Mouse (Mus musculus) splenic B cell, adult 2 months (primary cell): Measurements from ENCODE around the gene Lonp2.

ENCODE experiments used
- DNase-seq: peaks from one replicate; pipeline ENCODE4 v3.0.0-alpha.2; 2011; ENCODE audit warnings: low read depth, low spot score
- H3K27me3 ChIP-seq: 2 replicates; pipeline ENCODE4 v1.6.1; 2012; ENCODE audit warnings: mild to moderate bottlenecking, low read length, moderate library complexity, mixed read lengths; ENCODE audit not compliant: control insufficient read depth, poor library complexity, insufficient read depth, severe bottlenecking
- H3K36me3 ChIP-seq: 2 replicates; pipeline ENCODE4 v1.6.1; 2012; ENCODE audit warnings: mild to moderate bottlenecking, low read length, moderate library complexity, mixed read lengths; ENCODE audit not compliant: control insufficient read depth, poor library complexity, insufficient read depth, severe bottlenecking

The Lonp2 gene

DNA sequence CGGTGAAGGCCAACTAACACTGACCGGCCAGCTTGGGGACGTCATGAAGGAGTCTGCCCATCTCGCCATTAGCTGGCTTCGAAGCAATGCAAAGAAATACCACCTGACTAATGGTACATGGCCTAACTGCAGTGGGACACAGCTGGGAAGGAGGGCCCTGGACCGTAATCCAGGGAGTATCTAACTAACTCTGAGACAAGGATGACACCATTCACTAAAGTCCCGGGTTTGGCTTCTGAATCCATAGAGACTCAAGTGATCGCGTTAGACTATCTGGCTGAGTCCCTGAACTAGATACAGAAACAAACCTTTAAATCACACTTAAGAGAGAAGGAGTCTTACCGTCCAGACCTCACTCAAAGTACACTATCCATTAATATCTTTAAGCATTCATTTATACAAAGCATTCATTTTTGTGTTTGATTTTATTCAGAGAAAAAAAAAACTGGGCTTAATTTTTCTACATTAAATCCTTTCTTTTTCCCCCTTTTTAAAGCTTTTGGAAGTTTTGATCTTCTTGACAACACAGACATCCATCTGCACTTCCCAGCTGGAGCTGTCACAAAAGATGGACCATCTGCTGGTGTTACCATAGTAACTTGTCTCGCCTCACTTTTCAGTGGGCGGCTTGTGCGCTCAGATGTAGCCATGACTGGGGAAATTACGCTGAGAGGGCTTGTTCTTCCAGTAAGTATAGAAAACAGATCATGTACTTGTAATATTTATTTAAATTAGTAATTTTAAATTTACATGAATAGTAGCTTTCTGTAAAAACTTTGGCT, 89.8 kb downstream of the Lonp2 start:
- no peak for DNase-seq
- peaks cover 21% of the 10 kb centered on the region; the same call in 1 of the 2 replicates for H3K36me3 ChIP-seq
- H3K27me3 ChIP-seq: no peaks in the 10 kb centered on the region

DNA sequence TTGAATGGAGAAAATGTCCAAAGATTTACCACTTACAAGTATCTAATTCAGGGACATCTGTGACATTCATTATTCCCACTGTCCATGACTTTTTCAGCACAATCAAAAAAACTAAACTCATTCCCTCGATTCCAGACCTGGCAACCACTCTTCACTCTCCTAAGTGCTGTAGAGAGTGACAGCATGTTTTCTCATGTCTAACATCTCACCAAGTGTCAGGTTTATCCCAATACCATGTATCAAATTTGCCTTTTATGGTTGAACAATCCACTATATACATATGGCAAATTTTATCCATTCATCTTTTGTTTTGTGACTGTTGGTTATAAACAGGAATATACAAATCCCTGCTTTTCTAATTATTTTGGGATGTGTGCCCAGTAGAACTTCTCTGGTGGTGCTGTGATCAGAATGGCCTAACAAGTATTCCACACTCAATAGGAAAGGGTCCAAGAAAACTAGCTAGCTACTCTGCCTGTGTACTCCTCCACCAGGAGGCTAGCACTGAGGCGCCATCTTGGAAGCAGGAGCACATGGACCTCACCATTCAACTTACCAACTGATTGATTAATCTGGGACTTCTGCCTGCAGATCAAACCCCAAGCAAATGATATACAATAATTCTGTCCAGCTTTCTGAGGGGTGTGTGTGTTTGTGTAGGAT, 94.6 kb downstream of the Lonp2 start:
- H3K36me3 ChIP-seq: peaks cover 8% of the 10 kb centered on the region; the same call in 1 of the 2 replicates
- no peaks in the 10 kb centered on the region for H3K27me3 ChIP-seq
- DNase-seq: no peak

DNA sequence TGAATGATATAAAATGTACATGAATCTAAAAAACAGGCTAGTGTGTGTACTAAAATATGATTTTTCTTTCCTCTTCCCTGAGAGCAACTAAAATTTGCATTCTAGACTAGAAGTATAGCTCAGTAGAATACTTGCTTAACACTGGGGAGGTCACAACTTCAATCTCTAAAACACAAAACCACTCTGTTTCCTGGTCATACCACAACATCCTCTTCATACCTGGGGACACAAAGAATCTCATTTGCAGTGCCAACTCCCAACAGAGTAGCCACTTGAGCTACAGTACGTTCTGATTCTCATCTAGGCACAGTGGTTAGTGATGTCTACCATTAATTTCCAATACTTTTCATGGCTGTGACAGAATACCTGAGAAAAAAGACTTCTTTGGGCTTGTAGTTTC, 95.5 kb downstream of the Lonp2 start:
- DNase-seq: peak; percentile 26
- Histone ChIP-seq H3K27me3 (no peaks in the 10 kb centered on the region), H3K36me3 (peaks cover 7% of the 10 kb centered on the region; the same call in 1 of the 2 replicates)

DNA sequence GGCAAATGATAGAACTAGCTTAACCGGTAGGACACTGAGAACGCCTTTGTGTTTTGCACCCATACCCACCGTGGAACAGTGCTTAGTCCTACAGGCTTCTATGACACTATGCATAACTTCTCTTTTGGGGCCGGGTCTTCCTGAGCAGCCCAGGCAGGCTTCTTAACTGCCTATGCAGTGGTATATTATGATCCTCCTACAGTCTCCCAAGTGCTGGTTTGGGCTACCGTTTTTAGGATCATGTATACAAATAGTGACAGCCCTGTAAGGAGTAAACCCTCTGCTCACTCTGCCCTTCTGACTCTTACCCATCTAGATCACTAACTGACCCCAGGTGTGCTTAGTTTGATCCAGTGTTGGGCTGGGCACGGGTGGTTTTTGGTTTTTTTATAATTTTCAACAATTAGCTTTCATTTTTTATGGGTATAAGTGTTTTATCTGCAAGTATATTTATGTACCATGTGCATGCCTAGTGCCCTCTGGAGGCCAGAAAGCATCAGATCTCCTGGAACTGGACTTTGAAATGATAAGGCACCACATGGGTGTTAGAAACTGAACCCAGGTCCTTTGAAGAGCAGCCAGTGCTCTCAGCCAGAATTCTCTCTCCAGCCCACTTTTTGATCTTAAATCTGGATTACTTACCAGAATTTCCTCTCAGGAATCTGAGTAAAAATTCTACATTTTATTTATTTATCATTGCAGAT, 97.1 kb downstream of the Lonp2 start:
- Histone ChIP-seq H3K27me3 (no peaks in the 10 kb centered on the region), H3K36me3 (peaks cover 5% of the 10 kb centered on the region; the same call in 1 of the 2 replicates)
- DNase-seq: peak; percentile 22

DNA sequence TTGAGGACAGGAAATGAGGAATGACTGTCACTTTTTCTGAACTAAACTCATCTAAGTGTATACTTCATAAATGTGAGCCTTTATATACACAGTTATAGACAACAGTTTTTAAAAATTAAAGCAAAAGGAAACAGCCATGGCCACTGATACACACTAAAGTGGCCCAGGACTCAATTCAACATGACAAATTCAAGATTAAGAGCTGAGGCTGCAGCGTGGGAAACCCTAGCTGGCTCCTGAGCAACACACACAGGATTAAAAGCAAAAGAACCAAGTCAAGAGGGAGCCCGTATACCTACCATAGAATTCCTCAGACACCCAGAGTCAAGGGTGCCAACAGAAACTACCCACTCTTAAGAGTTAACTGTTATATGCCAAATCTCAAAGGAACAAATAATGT, 97.6 kb downstream of the Lonp2 start:
- H3K27me3 ChIP-seq: no peaks in the 10 kb centered on the region
- peaks cover 2% of the 10 kb centered on the region; the same call in 1 of the 2 replicates for H3K36me3 ChIP-seq
- DNase-seq: no peak

DNA sequence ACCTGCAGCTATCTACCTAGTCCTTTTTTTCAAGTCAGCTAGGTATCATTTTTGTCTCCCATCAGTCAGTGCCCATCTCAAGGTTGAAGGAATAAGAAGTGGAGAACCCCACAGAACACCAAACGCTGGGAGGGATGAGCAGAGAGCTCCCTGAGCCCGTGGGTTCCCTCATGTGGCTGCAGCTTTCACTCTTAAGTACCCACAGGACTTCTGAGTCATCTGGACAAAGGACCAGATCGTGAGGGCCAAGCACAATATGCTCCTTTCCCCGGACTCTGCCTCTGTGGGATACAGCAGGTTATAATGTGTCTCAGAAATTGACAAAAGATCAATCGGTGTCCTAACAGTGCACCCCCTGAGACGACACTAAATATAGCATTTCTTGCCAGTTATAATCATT, 103.1 kb downstream of the Lonp2 start:
- H3K36me3 ChIP-seq: no peaks in the 10 kb centered on the region
- DNase-seq: no peak
- no peaks in the 10 kb centered on the region for H3K27me3 ChIP-seq

DNA sequence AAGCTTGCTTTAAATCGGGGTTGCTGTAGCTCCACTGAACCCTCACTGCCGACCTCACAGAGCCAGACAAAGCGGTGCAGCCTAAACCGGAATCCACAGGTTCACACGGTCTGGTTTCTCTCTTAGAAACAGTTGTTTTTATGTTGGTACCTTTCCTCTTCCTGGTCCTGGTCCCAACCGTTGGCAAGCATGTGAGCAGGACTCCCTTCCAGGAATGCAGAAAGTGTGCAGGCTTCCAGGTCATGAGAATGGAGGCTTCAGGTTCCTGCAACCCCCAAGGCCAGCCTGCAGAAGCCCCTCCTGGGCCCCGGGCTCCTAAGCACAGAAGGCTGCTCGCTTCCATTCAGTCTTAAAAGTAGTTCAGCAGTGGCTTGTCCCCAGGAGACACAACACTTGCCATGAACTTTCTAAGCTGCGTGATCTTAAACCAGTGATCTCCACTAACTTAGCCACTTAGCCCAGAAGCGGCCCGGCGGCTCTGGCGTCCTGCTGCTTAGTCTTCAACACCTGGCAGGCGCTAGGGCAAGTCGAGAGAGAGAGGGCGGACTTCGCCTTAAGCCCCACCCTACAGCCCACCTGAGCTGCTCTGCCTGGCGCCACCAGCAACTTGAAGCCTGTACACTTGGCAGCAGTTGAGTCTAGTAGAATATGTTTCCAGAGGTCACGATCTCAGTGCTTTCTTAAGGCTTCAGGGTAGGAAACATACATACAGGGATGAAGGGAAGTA, 104.5 kb downstream of the Lonp2 start:
- Histone ChIP-seq H3K27me3 (no peaks in the 10 kb centered on the region), H3K36me3 (no peaks in the 10 kb centered on the region)
- no peak for DNase-seq

DNA sequence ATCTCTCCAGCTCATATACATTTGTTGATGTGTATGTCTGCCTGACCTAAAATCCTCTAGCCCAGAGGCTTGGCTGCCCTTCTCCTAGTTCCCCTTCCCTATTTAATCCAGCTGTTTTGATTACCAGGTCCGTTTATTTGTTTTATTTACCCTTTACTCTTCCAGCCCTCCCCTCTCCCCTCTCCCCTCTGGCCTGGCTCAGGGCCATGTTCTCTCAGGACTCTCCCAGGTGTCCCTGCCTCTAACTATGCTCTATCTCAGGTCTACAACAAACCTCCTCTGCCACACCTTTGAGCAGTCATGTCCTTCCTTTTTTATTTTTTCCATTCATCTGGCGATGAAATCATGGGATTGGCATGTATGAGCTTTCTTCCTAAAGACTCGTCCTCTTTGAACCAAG, 106.5 kb downstream of the Lonp2 start:
- no peak for DNase-seq
- no peaks in the 10 kb centered on the region for H3K27me3 ChIP-seq
- no peaks in the 10 kb centered on the region for H3K36me3 ChIP-seq

DNA sequence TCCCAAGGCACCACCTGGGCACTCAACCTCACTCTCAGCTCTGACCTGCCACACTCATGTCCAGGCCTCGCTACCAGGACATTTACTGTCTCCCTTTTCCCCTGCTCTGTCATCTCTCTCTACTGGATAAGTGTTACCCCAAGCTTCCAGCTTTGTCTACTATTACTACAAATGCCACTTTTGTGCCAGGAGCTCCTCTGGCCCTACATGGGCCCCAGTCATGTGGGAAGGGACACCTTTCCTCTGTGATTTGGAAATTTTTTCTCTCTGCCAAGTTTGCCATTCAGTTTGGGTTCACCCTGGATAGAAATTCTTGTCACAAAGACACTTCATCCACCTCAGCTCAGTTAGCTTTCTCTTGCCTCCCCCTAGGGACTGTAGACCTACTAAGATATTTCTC, 107.0 kb downstream of the Lonp2 start:
- no peak for DNase-seq
- Histone ChIP-seq H3K36me3 (no peaks in the 10 kb centered on the region), H3K27me3 (no peaks in the 10 kb centered on the region)

DNA sequence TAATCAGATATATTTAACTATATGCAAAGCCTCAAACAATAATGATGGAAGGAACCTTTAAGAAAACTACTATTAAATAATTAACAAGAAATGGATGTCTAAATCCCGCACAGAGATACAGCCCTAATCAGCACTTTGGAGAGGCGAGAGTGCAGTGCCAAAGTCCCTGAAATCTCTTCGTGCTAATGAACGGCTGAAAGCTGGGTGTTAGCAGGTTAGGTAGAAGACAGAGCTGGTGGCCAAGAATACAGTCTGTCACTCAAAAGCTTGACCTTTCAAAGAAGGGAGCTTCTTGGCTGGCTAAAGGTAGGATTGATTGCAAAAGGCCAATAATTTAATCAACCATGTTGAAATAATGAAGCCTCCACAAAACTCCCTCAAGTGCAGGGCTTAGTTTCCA, 110.3 kb downstream of the Lonp2 start:
- H3K27me3 ChIP-seq: no peaks in the 10 kb centered on the region
- no peak for DNase-seq
- H3K36me3 ChIP-seq: no peaks in the 10 kb centered on the region

DNA sequence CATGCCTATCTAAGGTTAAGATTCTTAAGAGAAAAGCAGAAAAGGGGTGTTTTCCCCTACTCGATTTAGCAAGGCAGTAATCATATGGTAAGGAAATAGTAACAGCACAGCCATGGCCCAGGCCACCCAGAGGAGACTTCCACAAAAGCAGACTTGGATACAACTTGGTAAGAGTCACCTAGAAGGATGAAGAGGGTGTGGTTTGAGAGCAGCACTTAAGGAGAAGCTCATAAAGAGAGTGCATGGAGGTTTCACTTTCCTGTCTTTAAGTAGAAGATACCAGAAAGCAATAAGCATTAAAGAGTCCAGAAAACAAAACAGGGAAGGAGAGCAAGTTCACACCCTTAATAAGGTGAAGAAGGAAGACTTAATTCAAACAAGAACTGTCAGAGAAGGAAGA, 111.1 kb downstream of the Lonp2 start:
- H3K36me3 ChIP-seq: no peaks in the 10 kb centered on the region
- H3K27me3 ChIP-seq: no peaks in the 10 kb centered on the region
- DNase-seq: no peak

DNA sequence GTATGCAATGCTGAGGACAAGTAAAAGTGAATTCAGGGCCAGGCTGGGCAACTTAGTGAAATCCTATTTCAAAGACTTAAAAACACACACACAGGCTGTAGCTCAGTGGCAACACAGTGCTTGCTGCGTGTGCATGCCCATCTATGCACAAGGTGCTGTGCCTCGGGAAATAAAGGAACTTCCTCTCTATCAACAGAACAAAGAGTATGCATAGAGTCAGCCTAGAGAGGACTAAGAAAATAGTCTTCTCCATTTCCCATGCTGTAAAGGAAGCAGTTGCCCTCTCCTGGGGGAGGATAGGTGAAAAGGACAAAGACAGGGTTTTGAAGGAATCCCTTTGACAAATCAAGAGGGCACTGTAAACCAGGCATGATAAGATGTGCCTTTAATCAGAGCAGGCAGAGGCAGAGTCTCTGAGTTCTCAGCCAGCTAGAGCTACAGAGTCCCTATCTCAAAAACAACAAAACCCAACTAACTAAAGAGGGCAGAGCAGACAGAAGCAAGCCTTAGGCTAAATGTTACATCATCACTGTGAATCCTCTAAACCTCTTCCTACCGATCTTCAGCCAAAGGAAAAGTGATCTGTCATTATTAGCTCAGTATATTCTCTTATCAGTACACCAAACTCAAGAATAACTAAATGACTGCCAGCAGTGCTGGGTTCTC, 111.7 kb downstream of the Lonp2 start:
- no peaks in the 10 kb centered on the region for H3K36me3 ChIP-seq
- DNase-seq: peak; percentile 31

DNA sequence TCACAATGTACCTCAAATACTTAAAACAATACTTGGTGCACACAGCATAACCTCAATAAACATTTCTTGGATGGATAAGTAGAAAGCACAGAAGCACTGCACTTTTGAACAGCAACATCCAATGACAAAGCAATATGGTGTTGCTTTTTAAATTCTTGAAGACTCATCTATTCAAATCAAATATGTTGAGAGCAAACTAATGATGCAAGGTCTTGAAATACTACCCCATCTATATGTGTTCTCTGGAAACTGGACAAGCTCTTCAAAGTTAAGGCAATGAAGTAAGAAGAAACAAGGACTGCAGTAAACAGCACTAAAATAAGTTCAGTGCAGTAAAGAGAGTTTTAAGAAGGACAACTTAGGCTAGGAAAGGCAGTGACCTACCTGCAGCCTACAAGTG, 117.1 kb downstream of the Lonp2 start:
- no peak for DNase-seq
- no peaks in the 10 kb centered on the region for H3K36me3 ChIP-seq
- H3K27me3 ChIP-seq: no peaks in the 10 kb centered on the region

More for the DNA sequence above, 111.7 kb downstream of the Lonp2 start:
- no peaks in the 10 kb centered on the region for H3K27me3 ChIP-seq

DNA sequence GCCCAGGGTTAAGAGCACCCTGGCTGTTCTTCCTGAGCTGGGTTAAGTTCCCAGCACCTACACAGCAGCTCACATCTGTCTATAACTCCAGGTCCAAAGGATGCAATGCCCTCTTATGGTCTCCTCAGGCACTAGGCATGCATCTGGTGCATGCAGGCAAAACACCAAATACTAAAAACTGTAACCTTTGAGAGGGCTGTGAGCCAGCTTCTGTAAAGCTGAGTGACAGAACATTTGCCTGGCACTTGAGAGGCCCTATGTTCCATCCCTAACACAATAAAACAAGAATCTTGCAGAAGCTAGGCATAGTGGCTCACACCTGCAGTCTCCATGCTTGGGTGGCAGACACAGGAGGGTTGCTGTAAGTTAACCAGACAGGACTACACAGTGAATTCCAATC, 117.8 kb downstream of the Lonp2 start:
- no peak for DNase-seq
- H3K36me3 ChIP-seq: no peaks in the 10 kb centered on the region
- no peaks in the 10 kb centered on the region for H3K27me3 ChIP-seq
